Mouse (Mus musculus): ENCODE data around the gene Anapc16. TPM values are rescaled to one million over a fixed set of nuclear protein-coding genes. Genes with fewer than 3 reads are reported as not detected.

The Anapc16 gene
- polyA plus RNA-seq, 1 experiment, result 56.3 TPM

Other genes with a start within 250 kb of the Anapc16 start
- gene Dnajb12, start 123.6 kb downstream of the Anapc16 start, polyA plus RNA-seq (2012; rRNA removed), result 49.2 and 63.1 TPM in 2 replicates
- gene Ddit4, start 51.3 kb downstream of the Anapc16 start, polyA plus RNA-seq (2012; rRNA removed), result 28.2 and 37.7 TPM in 2 replicates
- 18.8 and 21.2 TPM in 2 replicates for gene Ascc1, start 330 bp downstream of the Anapc16 start, polyA plus RNA-seq (2012; rRNA removed)
- gene Spock2, start 103.1 kb upstream of the Anapc16 start, polyA plus RNA-seq (2012; rRNA removed), result 3.6 and 3.7 TPM in 2 replicates
- 3.1 and 3.3 TPM in 2 replicates for gene Chst3, start 216.1 kb upstream of the Anapc16 start, polyA plus RNA-seq (2012; rRNA removed)